Mouse (Mus musculus): ENCODE measurements at regions not wholly inside any gene's neighbourhood (a gene's known extent, or its start where the extent isn't known, plus 50 kb on each side); places are given as distances from the start of the nearest gene placed in this dataset.

GRCm38 (mm10) chr14:54064541-54065402 is 189.1 kb downstream of the Dad1 start:
- TF ChIP-seq CTCF (IDR thresholded peaks at IDR 0.05; ENCODE audit: low read depth, low read length) (no peak), POLR2A (IDR thresholded peaks at IDR 0.05; ENCODE audit: insufficient read depth, low read length) (no peak), EP300 (IDR thresholded peaks at IDR 0.05; ENCODE audit: insufficient read depth, low read depth, low read length) (no peak)
